Mouse (Mus musculus): ENCODE measurements around the gene Alox8. TPM values are rescaled to one million over a fixed set of nuclear protein-coding genes. Genes with fewer than 3 reads are reported as not detected.

Alox8 gene
- polyA plus RNA-seq, 1 experiment from 2014 or later: 0.46 TPM

DNA sequence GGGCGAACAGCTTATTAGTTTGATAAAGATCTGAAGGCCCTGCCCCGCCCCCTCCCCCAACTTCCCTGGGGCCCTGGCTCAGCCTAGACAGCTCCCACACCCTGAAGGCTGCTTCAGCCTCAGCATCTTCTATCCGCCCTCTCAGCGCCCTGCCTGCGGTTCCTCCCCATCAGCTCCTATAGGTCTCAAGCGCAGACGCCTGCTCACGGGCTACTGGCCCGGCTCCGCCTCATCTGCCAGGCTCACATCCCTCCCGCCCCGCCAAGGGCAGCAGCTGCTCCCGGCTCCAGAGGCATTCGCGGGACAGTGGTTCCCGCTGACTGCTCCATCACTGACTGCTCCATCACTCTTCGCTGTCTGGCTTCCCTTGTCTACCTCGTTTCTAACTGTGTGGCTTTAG is 40.8 kb downstream of the Alox8 start, which contains the start of gene Alox12b:
Gene Alox12b (plus strand): TSS at position 190 of the 400 bp plus-strand sequence.
- Histone ChIP-seq H3K4me3 (ENCODE audit: low read length) (peak within 1 kb of the TSS; percentile 23; the same call in 1 of the 2 replicates), H3K36me3 (ENCODE audit: insufficient read depth, low read length) (no peaks in the 10 kb centered on the region), H3K27ac (ENCODE audit: low read length) (no peak within 1 kb of the TSS), H3K4me1 (ENCODE audit: insufficient read depth, low read length) (peaks cover 11% of the 10 kb centered on the region), H3K4me2 (replicated peaks; ENCODE audit: low read depth, low read length) (peak within 1 kb of the TSS; percentile 41), H3K9ac (replicated peaks; ENCODE audit: low read length) (0 out of 2 replicates have a peak within 1 kb of the TSS, but pooled peaks have one; percentile 16), H3K9me3 (ENCODE audit: low read length) (no peaks in the 10 kb centered on the region), H3K27me3 (ENCODE audit: insufficient read depth, low read length) (peaks cover 23% of the 10 kb centered on the region)
- WGBS: under 1% methylated on average over 18 of the region's 18 CpGs
- peak; percentile 80 for ATAC-seq (ENCODE audit: low FRiP score, low TSS enrichment)

DNA sequence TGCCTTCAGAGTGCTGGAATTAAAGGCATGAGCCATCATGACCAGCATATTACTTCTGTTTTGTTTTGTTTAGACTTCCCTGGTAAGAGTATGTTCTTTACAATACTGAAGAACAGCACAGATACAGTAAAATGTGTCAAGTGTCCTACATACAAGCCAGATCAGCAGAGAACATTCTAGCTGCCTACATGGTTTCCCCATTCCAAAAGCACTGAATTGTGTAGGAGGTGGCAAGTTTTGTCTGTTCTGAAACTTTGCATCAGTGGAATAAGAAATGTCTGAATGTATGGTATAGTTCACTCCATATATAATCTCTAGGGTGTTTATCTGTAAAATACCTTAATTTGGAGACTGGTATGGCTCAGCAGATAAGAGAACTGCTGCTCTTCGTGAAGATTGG is 42.3 kb downstream of the Alox8 start:
- no peak overlapping the region for H3K27ac ChIP-seq (ENCODE audit: low read length)
- peaks cover 27% of the 10 kb centered on the region for H3K27me3 ChIP-seq (ENCODE audit: insufficient read depth, low read length)
- H3K4me2 ChIP-seq (replicated peaks; ENCODE audit: low read depth, low read length): no peak overlapping the region
- 61% methylated on average over 1 of the region's 1 CpGs for WGBS
- peaks cover 11% of the 10 kb centered on the region for H3K4me1 ChIP-seq (ENCODE audit: insufficient read depth, low read length)
- no peak for ATAC-seq (ENCODE audit: low FRiP score, low TSS enrichment)
- H3K9me3 ChIP-seq (ENCODE audit: low read length): no peaks in the 10 kb centered on the region
- no peak overlapping the region for H3K4me3 ChIP-seq (ENCODE audit: low read length)
- no peak overlapping the region for H3K9ac ChIP-seq (replicated peaks; ENCODE audit: low read length)
- H3K36me3 ChIP-seq (ENCODE audit: insufficient read depth, low read length): no peaks in the 10 kb centered on the region

DNA sequence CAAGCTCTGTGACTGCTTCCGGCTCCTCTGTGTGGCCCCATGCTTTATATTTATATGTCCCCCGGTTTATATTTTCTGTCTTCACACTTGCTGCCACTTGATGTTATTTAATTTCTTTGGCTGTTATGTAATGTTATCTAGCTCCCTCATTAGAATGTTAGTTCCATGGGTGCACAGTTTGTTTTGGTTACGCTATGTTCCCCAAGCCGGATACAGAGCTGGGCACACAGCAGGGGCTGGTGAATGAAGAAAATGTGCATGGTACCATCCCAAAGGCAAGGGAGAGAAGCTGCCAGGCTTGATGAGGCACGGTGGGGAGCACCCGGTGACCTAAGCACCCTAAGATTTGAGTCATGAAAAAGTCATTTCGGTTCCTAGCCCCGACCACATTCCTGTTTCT is 43.8 kb downstream of the Alox8 start:
- no peak overlapping the region for H3K9ac ChIP-seq (replicated peaks; ENCODE audit: low read length)
- H3K9me3 ChIP-seq (ENCODE audit: low read length): no peaks in the 10 kb centered on the region
- peaks cover 27% of the 10 kb centered on the region for H3K27me3 ChIP-seq (ENCODE audit: insufficient read depth, low read length)
- H3K4me2 ChIP-seq (replicated peaks; ENCODE audit: low read depth, low read length): no peak overlapping the region
- no peak overlapping the region for H3K27ac ChIP-seq (ENCODE audit: low read length)
- 77% methylated on average over 8 of the region's 8 CpGs for WGBS
- no peak for ATAC-seq (ENCODE audit: low FRiP score, low TSS enrichment)
- H3K4me3 ChIP-seq (ENCODE audit: low read length): no peak overlapping the region
- H3K4me1 ChIP-seq (ENCODE audit: insufficient read depth, low read length): peaks cover 11% of the 10 kb centered on the region
- H3K36me3 ChIP-seq (ENCODE audit: insufficient read depth, low read length): no peaks in the 10 kb centered on the region

DNA sequence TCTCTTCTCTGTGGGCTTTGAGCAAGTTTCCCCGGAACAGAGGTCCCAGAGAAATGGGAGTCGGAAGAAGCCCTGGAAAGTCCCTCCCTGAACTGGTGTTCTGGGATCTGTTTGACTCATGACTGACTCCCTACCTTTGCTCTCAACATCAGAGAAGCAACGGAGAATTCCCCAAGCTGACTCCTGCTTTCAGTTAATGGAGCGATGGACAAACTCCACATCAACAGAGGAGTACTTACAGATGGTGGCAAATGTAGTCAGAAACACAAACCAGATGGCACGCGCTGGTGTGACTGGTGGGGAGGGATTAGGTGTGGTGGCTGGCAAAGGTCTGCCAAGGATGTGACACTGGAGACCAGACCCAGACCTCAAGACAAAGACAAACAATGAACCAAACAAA is 46.6 kb downstream of the Alox8 start:
- 57% methylated on average over 6 of the region's 6 CpGs for WGBS
- Histone ChIP-seq H3K9me3 (ENCODE audit: low read length) (no peaks in the 10 kb centered on the region), H3K27me3 (ENCODE audit: insufficient read depth, low read length) (peaks cover 5% of the 10 kb centered on the region; the same call in 1 of the 2 replicates), H3K4me2 (replicated peaks; ENCODE audit: low read depth, low read length) (peak overlapping the region; percentile 54), H3K4me1 (ENCODE audit: insufficient read depth, low read length) (no peaks in the 10 kb centered on the region; the same call in 1 of the 2 replicates), H3K36me3 (ENCODE audit: insufficient read depth, low read length) (no peaks in the 10 kb centered on the region), H3K9ac (replicated peaks; ENCODE audit: low read length) (peak overlapping the region; percentile 50; the same call in 1 of the 2 replicates), H3K4me3 (ENCODE audit: low read length) (peak overlapping the region; percentile 33), H3K27ac (ENCODE audit: low read length) (no peak overlapping the region)
- ATAC-seq (ENCODE audit: low FRiP score, low TSS enrichment): no peak

DNA sequence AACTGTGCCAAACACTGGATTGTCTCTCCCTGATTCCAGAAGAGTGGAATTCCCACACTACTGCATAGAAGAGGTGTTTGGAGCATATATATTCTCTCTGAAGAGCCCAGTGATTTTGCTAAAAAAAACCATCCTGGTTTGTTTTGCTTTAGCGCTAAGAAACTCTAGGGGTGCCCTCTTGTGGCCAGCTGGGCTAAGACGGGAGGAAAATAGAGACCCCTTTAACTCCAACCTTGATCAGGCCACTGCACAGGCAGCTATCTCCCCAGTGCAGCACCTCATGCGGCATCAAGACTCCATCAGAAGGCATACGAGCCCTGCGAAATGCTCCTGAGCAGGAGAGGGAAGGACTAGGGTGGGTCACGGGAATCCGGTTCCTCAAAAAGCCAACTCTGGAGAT is 47.2 kb downstream of the Alox8 start:
- H3K27ac ChIP-seq (ENCODE audit: low read length): no peak overlapping the region
- WGBS: 4% methylated on average over 7 of the region's 7 CpGs
- H3K9me3 ChIP-seq (ENCODE audit: low read length): no peaks in the 10 kb centered on the region
- peak overlapping the region; percentile 54 for H3K4me2 ChIP-seq (replicated peaks; ENCODE audit: low read depth, low read length)
- no peaks in the 10 kb centered on the region for H3K36me3 ChIP-seq (ENCODE audit: insufficient read depth, low read length)
- peak overlapping the region; percentile 50; the same call in 1 of the 2 replicates for H3K9ac ChIP-seq (replicated peaks; ENCODE audit: low read length)
- peak; percentile 46; the same call in 1 of the 2 replicates for ATAC-seq (ENCODE audit: low FRiP score, low TSS enrichment)
- peaks cover 5% of the 10 kb centered on the region; the same call in 1 of the 2 replicates for H3K27me3 ChIP-seq (ENCODE audit: insufficient read depth, low read length)
- H3K4me1 ChIP-seq (ENCODE audit: insufficient read depth, low read length): no peaks in the 10 kb centered on the region; the same call in 1 of the 2 replicates
- H3K4me3 ChIP-seq (ENCODE audit: low read length): peak overlapping the region; percentile 33

DNA sequence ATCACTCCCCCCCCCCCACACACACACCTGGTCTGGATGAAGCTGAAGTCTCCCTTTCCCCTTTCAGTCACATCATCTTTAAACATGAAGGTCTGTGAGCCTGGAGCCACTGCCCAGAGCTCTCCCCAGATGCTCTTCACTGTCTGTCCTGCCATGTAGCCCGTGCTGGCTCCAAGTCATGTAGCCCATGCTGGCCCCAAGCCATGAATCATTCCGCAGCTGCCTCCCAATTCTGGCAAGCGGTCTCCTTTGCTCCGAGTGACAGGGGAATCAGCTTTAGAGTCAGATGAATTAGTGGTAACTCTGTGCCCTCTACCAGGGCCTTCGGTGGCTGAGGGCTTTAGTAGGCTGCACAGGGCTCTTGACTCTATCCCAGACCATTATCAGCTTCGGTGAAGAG is 47.9 kb downstream of the Alox8 start:
- H3K9me3 ChIP-seq (ENCODE audit: low read length): no peaks in the 10 kb centered on the region
- no peak overlapping the region for H3K9ac ChIP-seq (replicated peaks; ENCODE audit: low read length)
- no peaks in the 10 kb centered on the region for H3K36me3 ChIP-seq (ENCODE audit: insufficient read depth, low read length)
- ATAC-seq (ENCODE audit: low FRiP score, low TSS enrichment): no peak
- no peak overlapping the region for H3K27ac ChIP-seq (ENCODE audit: low read length)
- peaks cover 5% of the 10 kb centered on the region; the same call in 1 of the 2 replicates for H3K27me3 ChIP-seq (ENCODE audit: insufficient read depth, low read length)
- 76% methylated on average over 6 of the region's 6 CpGs for WGBS
- no peak overlapping the region for H3K4me2 ChIP-seq (replicated peaks; ENCODE audit: low read depth, low read length)
- H3K4me3 ChIP-seq (ENCODE audit: low read length): no peak overlapping the region
- no peaks in the 10 kb centered on the region; the same call in 1 of the 2 replicates for H3K4me1 ChIP-seq (ENCODE audit: insufficient read depth, low read length)

DNA sequence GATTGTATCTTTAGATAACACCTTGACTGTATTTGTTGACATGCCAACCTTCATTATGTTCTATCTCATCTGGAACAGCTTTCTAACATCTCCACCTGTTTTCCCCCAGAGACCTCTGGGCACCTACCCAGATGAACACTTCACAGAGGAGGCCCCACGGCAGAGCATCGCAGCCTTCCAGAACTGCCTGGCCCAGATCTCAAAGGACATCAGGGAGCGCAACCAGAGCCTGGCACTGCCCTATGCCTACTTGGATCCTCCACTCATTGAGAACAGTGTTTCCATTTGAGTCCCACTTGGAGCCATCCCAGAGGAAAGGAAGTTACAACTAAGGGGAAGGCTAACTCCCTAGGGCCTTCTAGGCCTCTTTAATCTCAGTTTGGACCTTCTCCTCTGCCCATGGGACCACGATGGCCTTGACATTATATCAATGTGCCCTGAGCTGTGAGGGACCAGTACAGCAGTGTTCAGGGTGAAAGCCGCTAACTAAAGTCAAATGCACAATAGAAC is 49.1 kb downstream of the Alox8 start:
- Histone ChIP-seq H3K9me3 (ENCODE audit: low read length) (no peaks in the 10 kb centered on the region), H3K9ac (replicated peaks; ENCODE audit: low read length) (no peak overlapping the region), H3K4me2 (replicated peaks; ENCODE audit: low read depth, low read length) (no peak overlapping the region), H3K27me3 (ENCODE audit: insufficient read depth, low read length) (peaks cover 5% of the 10 kb centered on the region; the same call in 1 of the 2 replicates), H3K36me3 (ENCODE audit: insufficient read depth, low read length) (no peaks in the 10 kb centered on the region), H3K27ac (ENCODE audit: low read length) (no peak overlapping the region), H3K4me3 (ENCODE audit: low read length) (no peak overlapping the region), H3K4me1 (ENCODE audit: insufficient read depth, low read length) (no peaks in the 10 kb centered on the region; the same call in 1 of the 2 replicates)
- ATAC-seq (ENCODE audit: low FRiP score, low TSS enrichment): no peak
- WGBS: 87% methylated on average over 5 of the region's 5 CpGs

DNA sequence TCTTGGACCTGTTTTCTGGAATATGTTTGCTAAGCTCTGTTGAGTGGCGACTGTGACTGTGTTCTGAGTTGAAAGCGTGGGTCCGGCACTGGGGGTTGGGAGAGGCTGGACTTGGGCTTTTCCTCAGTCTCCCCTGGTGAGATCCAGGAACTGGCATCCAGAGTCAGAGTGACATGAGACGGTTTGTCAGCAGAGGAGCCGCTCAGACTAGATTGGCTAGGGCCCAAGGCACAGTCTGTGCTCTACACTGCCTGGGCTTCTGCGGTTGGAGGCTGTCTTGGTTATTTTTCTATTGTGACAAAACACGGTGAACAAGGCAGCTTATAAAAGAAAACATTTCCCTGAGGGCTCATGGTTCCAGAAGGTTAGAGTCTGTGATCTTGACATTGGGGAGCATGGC is 50.1 kb downstream of the Alox8 start:
- Histone ChIP-seq H3K27me3 (ENCODE audit: insufficient read depth, low read length) (peaks cover 5% of the 10 kb centered on the region; the same call in 1 of the 2 replicates), H3K36me3 (ENCODE audit: insufficient read depth, low read length) (no peaks in the 10 kb centered on the region), H3K27ac (ENCODE audit: low read length) (no peak overlapping the region), H3K4me1 (ENCODE audit: insufficient read depth, low read length) (no peaks in the 10 kb centered on the region; the same call in 1 of the 2 replicates), H3K4me2 (replicated peaks; ENCODE audit: low read depth, low read length) (no peak overlapping the region), H3K9ac (replicated peaks; ENCODE audit: low read length) (no peak overlapping the region), H3K9me3 (ENCODE audit: low read length) (no peaks in the 10 kb centered on the region), H3K4me3 (ENCODE audit: low read length) (no peak overlapping the region)
- 69% methylated on average over 7 of the region's 7 CpGs for WGBS
- no peak for ATAC-seq (ENCODE audit: low FRiP score, low TSS enrichment)

DNA sequence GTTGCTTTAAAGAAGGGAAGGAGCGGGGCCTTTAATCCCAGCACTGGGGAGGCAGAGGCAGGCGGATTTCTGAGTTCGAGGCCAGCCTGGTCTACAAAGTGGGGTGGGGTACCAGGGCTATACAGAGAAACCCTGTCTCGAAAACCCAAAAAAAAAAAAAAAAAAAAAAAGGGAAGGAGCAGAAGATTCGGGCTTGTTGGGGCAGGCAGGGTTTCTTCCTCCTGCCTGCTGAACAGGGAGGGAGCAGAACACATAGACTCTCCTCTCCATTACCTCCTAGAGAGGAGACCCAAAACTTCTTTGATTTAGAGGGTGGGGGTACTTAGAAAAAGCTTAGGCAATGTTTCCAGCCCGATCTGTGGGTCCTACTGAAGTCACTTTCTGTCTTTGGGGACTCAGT is 62.3 kb downstream of the Alox8 start:
- H3K9me3 ChIP-seq (ENCODE audit: low read length): no peaks in the 10 kb centered on the region
- WGBS: 89% methylated on average over 6 of the region's 6 CpGs
- no peak overlapping the region for H3K4me2 ChIP-seq (replicated peaks; ENCODE audit: low read depth, low read length)
- no peaks in the 10 kb centered on the region for H3K27me3 ChIP-seq (ENCODE audit: insufficient read depth, low read length)
- H3K27ac ChIP-seq (ENCODE audit: low read length): no peak overlapping the region
- H3K4me3 ChIP-seq (ENCODE audit: low read length): no peak overlapping the region
- no peaks in the 10 kb centered on the region for H3K4me1 ChIP-seq (ENCODE audit: insufficient read depth, low read length)
- H3K36me3 ChIP-seq (ENCODE audit: insufficient read depth, low read length): no peaks in the 10 kb centered on the region
- no peak overlapping the region for H3K9ac ChIP-seq (replicated peaks; ENCODE audit: low read length)
- ATAC-seq (ENCODE audit: low FRiP score, low TSS enrichment): no peak

DNA sequence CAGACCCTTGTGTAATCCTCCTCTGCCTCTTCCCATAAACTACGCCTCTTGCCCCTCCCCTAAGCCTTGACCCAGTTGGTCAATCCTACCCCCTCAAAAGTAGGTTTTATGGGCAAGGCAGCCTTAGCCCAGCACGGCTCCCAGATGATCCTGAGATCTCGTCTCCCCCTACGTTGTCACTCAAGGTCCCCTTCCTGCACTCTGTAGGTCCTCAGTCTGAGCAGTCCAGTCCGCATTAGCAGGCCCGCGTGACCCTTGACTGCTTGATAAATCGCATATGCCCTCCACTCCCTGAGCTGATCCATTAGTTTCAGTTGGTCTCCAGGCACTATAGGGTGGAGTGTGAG is 63.0 kb downstream of the Alox8 start:
- H3K9me3 ChIP-seq (ENCODE audit: low read length): no peaks in the 10 kb centered on the region

More for the DNA sequence above, 63.0 kb downstream of the Alox8 start:
- H3K4me3 ChIP-seq (ENCODE audit: low read length): peak overlapping the region; percentile 51
- peak; percentile 41 for ATAC-seq (ENCODE audit: low FRiP score, low TSS enrichment)
- H3K36me3 ChIP-seq (ENCODE audit: insufficient read depth, low read length): no peaks in the 10 kb centered on the region
- WGBS: 29% methylated on average over 8 of the region's 8 CpGs
- H3K27me3 ChIP-seq (ENCODE audit: insufficient read depth, low read length): no peaks in the 10 kb centered on the region
- H3K4me1 ChIP-seq (ENCODE audit: insufficient read depth, low read length): no peaks in the 10 kb centered on the region
- peak overlapping the region; percentile 80 for H3K4me2 ChIP-seq (replicated peaks; ENCODE audit: low read depth, low read length)
- H3K27ac ChIP-seq (ENCODE audit: low read length): no peak overlapping the region
- H3K9ac ChIP-seq (replicated peaks; ENCODE audit: low read length): peak overlapping the region; percentile 57; the same call in 1 of the 2 replicates
